Mouse (Mus musculus) kidney, adult 8-10 months (tissue): Measurements from ENCODE around the gene Nlrp9c.
A peak's percentile ranks its signal among the peaks of the same experiment; 100 is the strongest.
"Not testable (repeated sequence)": the region's sequence is repeated elsewhere in the genome, so short reads cannot be mapped to it uniquely, and the experiment has no call there.

Experiments used
- DNase-seq, 2 experiments: peaks; one replicate each; pipeline ENCODE4 v3.0.0; 2022

The Nlrp9c gene

DNA sequence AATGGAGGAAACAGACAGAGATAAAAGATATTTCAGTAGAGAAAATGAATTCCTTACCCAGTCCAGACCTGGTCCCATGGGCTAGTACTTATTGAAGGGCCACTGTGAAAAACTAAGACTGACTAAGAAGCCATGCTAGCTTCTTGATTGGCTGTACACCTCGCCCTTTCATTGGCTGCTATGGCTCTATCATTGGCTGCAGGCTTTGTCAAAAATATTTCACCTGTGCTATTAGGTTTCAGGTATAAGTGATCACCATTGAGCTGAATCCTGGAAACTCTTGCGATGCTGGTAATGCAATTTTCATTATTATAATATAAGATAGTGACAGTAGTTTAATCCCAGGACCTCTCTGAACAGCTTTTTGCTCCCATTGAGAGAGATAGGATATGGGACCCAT lies at the start of gene Nlrp9c:
Nlrp9c (minus strand) TSS at position 101 of the 400 bp plus-strand sequence.
- DNase-seq: not testable (repeated sequence)

DNA sequence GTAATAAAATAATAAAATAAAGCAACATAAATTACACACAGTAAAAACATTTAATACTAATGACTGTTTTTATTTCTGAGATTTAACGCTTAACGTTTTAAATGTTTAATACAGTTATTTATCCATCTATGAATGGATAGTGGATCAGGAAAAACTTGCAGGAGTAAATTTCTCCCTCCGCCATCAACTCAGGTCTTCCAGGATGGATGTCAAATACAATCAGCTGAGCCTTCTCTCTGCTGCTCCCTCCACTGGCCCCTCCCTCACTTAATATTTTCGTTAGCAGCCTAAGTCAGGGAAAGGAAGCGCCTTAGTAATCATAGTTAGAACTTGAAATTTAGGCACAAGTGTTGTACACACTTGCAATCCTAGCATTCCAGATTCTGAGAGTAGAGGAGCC lies 31.3 kb upstream of the Nlrp9c start, which contains the start of gene Nlrp4a:
Nlrp4a (plus strand) TSS at position 301 of the 400 bp plus-strand sequence.
- DNase-seq: no peak

DNA sequence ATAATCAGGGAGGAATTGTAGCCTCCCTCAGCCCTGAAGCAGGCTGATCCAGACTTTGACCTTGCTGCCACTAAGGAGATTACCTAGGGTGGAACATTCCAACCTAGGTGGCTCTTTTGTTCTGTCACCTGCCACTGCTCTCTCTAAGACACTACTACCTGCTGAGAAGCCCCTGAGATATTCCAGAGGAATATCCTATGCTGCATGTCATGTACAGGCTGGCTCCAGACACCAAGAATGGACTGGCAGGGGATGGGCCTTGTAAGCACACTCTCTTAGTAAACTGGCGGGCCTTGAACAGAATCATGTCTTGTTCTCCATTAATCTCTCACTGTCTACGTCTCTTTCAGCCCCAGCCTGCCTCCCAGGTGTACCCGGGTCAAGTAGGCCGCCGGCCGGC lies 11.7 kb downstream of the Nlrp9c start:
- not testable (repeated sequence) for DNase-seq

DNA sequence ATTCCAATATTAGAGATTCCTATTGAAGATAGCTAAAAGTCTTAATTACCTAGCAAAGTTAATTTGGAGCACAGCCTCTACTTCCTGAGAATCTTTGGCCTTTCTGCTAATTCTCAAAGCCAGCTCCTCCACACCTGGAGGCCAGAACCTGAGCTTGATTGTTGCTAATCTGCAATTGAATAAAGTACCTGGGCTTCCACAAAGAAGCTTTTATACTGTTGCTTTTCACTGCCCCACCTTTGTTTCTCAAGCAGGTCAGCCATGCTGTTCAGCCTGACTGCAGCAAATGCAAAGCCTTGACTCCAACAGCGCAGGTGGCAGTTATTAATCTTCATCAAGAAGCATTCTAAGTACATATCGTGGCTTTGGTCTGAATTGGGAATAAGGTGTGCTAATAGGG lies 12.4 kb downstream of the Nlrp9c start:
- not testable (repeated sequence) for DNase-seq

DNA sequence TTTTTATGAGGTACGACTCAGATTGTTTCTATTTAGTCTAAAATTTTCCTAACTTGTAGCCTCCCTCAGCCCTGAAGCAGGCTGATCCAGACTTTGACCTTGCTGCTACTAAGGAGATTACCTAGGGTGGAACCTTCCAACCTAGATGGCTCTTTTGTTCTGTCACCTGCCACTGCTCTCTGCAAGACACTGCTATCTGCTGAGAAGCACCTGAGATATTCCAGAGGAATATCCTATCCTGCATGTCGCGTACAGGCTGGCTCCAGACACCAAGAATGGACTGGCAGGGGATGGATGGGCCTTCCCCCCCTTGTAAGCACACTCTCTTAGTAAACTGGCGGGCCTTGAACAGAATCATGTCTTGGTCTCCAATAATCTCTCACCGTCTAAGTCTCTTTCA lies 16.8 kb downstream of the Nlrp9c start:
- not testable (repeated sequence) for DNase-seq

DNA sequence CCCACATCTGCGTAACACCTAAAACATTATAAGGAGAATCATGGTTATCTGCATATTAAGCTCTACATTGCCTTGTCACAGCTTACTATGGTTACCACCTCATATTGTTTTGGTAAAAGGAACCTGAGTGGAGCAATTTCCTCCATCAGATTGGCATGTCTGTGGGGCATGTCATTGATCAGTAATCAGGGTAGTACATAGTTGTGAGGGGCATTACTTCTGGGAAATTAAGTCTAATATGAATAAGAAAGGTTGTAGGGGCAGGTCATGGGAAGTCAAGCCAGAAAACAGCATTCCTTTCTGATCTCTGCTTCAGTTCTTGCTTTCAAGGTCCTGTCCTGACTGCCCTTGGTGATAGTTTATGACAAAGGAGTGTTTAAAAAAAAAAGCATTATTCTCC lies 22.7 kb downstream of the Nlrp9c start:
- DNase-seq: no peak

DNA sequence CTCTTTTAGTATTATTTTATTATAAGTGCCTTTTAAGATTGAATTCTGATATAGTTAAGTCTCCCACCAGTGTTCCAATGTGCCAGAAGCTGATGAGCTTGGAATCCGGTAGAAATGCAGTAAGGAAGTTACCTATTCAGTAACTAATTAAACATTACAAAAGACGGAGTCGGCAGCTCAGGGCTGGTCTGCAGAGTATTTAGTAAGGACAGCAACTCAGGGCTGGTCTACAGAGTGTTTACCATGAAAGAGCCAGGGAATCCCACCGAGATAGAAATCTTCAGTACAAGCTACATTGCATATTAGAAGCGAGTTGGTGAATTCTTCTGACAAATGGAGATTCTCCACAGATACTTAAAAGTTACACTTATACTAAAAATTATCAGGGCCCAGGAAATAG lies 30.3 kb downstream of the Nlrp9c start:
- not testable (repeated sequence) for DNase-seq

DNA sequence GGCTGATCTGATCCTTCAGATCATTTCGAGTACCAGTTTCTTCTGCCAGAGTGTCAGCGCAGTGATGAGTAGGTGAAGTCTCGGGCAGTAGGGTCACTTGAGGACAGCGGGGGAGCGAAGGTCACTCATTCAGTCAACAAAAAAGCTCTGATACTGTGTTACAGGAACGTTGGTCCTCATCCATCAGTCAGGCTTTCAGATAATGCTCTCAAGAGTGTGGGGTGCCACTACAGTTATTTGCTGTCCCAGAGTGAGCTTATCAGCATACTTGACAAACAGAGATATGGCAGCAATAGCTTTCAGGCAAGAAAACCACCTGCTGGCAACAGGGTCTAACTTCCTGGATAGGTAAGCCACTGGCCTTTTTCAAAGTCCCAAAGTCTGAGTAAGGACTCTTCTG lies 46.8 kb downstream of the Nlrp9c start:
- not testable (repeated sequence) for DNase-seq

DNA sequence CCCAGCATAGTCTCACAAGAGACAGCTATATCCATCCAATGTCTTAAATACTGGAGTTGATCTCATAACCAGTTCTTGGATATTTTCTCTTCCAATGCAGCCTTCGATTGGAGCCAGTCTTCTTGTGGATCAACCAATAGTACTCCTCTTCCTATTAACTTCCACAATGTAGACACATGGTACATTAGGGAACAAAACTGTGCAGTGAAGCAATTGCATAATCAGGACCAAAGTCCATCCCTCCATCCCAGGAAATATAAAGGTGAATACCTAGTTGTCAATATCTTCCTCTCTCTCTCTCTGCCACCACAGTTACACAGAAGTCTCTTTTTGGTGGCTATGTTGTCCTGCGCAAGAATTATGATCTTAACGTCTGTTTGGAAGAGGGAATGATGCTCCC lies 51.2 kb downstream of the Nlrp9c start:
- not testable (repeated sequence) for DNase-seq

DNA sequence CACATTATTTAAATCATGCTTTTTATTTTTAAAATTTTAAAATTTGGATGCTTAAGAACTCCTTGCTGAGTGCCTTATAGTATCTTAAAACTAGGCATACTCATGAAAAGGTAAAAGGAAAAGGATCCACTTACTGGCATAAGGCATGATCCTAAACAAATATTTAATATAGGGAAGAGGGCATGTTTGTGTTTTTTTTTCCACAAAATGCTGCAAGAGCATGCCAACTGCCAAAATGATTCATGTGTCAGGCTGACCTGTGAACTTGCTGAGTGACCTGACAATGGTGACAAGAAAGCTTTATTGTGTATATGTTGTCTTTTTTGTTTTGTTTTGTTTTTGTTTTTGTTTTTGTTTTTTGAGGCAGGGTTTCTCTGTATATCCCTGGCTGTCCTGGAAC lies 53.3 kb downstream of the Nlrp9c start:
- DNase-seq: not testable (repeated sequence)

DNA sequence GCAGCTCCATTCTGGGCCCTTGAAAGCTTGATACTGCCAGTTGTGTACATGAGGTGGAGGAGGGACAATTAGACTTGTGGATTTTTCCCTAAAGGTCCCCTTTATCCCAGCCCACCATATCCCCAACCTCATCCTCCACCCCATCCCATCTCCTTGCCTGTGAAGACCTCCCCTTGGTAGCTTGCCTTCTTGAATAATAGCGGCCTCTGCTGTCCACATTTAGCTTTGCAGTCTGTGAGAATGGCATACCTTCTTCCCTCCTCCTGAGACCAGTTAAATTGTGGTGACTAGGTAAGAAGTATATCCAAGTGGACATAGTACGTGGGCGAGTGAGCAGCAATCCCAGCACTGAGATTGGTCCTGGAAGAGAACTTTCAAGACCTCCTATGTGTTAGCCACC lies 83.1 kb downstream of the Nlrp9c start:
- peak in 1 of 2 experiments; percentile 63 for DNase-seq

DNA sequence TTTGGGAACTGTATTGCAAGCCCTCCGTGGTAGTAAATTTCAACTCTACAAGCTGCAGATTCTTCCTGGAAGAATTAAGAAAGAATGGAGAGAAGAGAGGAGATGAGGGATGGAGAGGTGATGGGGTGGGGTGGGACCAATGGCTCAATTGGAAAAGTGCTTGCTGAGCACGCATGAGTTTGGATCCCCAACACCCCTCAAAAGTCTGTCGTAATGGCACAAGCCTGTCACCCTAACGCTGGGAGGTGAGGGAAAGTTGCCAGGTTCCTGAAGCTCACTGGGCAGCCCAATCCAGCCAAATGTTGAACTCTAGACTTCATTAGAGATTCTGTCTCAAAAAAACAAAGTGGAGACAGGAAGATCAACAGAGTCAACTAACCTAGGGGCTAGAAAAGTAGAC lies 87.7 kb downstream of the Nlrp9c start:
- DNase-seq: not testable (repeated sequence)

DNA sequence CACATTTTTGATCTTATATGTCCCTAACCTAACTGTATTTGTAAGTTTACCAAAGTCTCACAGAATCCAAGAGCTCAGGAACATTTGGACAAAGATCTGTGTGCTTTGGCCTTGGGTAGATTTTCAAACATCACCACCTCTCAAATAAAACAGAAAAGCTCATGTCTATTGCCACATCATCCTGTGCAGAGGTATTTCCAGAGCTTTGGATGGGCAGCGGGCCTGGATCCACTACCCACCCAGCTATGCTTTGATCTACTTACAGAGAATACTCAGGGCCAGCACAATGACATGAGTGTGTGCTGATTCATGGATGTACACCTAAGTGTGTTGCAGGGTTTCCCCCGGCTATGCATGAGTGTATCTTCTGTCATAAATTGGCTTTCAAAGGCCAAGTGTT lies 88.3 kb downstream of the Nlrp9c start:
- not testable (repeated sequence) for DNase-seq

DNA sequence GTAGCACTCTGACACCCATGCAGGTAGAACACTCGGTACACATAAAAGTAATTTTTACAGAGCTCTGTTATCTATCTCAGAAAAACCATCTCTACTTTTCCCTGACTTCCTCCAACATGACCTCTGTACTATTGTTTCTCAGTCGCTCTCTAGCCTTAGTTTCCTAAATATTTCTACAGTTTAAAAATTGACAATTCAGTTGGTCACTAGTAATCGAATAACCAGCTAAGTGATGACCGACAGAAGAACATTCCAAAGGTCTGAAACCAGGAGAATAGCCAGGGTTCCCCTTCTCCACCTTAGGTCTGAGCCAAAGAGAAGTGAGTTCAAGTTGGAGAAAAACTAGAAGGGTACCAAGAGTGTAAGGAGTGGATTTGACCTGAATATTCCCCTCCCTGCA lies 91.7 kb downstream of the Nlrp9c start:
- DNase-seq: peak in 1 of 2 experiments; percentile 28

DNA sequence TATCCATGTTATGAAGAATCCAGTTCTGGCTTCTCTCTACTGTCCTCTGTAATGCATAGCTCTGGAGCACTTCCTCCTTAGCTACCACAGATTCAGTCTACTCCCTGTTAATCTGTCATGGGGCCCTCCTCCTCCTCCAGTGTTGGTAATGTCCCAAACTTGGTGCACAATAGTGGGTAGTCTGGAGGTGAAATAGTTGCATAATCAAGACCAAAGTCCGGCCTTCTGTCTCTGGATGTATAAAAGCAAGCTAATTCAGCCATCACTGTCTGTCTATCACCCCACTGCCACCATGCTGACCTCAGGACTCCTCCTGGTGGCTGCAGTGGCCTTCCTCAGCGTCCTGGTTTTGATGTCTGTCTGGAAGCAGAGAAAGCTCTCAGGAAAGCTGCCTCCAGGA lies 96.6 kb downstream of the Nlrp9c start, which contains the start of gene Cyp2a4:
Cyp2a4 (plus strand) TSS at position 244 of the 400 bp plus-strand sequence.
- DNase-seq: peak; percentile 21 to 40

DNA sequence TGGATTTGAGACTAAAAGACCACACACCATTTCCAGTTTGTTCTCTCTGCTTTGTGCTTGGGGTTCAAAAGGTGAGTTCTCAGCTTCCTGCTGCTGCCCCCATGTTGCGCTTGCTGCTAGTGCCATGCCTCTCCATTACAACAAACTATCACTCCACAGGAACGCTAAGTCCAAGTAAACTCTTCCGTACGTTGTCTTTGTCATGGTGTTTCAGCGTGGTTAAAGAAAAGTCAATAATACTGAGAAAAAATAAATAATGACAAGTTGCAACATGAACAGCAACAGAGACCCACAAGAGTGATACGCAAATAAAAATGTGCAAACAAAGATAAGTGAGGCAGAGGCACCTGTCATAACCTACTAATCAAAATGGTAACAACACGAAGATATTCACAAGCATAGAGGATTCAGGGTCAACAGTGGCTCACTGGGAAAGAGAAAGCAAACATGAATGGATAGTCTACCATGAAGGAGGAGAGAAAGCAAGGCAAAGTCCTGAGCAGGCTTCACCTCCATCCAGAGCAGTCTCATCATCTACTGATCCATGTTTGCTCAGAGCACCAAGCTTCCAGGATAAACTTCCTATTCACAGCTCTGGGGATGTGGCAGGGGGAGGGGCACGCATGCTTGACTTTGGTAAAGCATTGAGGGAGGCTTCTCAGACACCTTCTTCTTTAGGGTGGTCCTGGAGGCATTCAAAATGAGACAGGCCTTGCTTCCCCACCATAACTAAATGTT lies 99.9 kb downstream of the Nlrp9c start:
- DNase-seq: not testable (repeated sequence)
